Mouse (Mus musculus): ENCODE results near the gene Usp29.
"Not testable (repeated sequence)": the region's sequence is repeated elsewhere in the genome, so short reads cannot be mapped to it uniquely, and the experiment has no call there.

The Usp29 gene

GRCm38 (mm10) chr7:6886896-6887295, 156.5 kb downstream of the Usp29 start:
- in situ Hi-C loops (cut with MboI; ENCODE audit: low pct_unique_long_range_greater_than_20kb in 1 of 2, low sequenced_read_pairs in 2 of 2, unreplicated experiment in 1 of 2) = no loop called here

- in situ Hi-C loops (cut with MboI; ENCODE audit: low pct_unique_long_range_greater_than_20kb in 1 of 2, low sequenced_read_pairs in 2 of 2, unreplicated experiment in 1 of 2) = no loop called here
These were observed 159.5 kb downstream of the Usp29 start for GRCm38 (mm10) chr7:6889871-6890270.

- in situ Hi-C loops (cut with MboI; ENCODE audit: low pct_unique_long_range_greater_than_20kb in 1 of 2, low sequenced_read_pairs in 2 of 2, unreplicated experiment in 1 of 2) = no loop called here
These were observed 160.8 kb downstream of the Usp29 start for GRCm38 (mm10) chr7:6891206-6891605.

GRCm38 (mm10) chr7:6897021-6897420, 166.6 kb downstream of the Usp29 start:
- in situ Hi-C loops (cut with MboI; ENCODE audit: low pct_unique_long_range_greater_than_20kb in 1 of 2, low sequenced_read_pairs in 2 of 2, unreplicated experiment in 1 of 2) = not testable (repeated sequence)

GRCm38 (mm10) chr7:6900672-6901071, 170.3 kb downstream of the Usp29 start:
- in situ Hi-C loops (cut with MboI; ENCODE audit: low pct_unique_long_range_greater_than_20kb in 1 of 2, low sequenced_read_pairs in 2 of 2, unreplicated experiment in 1 of 2) = loop anchor here (25.0 kb wide), 1 partner anchor 363 kb away; no protein-coding TSS in a partner anchor

- in situ Hi-C loops (cut with MboI; ENCODE audit: low pct_unique_long_range_greater_than_20kb in 1 of 2, low sequenced_read_pairs in 2 of 2, unreplicated experiment in 1 of 2) = loop anchor here (25.0 kb wide), 1 partner anchor 366 kb away; no protein-coding TSS in a partner anchor
These were observed 173.1 kb downstream of the Usp29 start for GRCm38 (mm10) chr7:6903489-6903888.

GRCm38 (mm10) chr7:6910527-6910926, 180.1 kb downstream of the Usp29 start:
- in situ Hi-C loops (cut with MboI; ENCODE audit: low pct_unique_long_range_greater_than_20kb in 1 of 2, low sequenced_read_pairs in 2 of 2, unreplicated experiment in 1 of 2) = loop anchor here (25.0 kb wide), 1 partner anchor 373 kb away; no protein-coding TSS in a partner anchor

- in situ Hi-C loops (cut with MboI; ENCODE audit: low pct_unique_long_range_greater_than_20kb in 1 of 2, low sequenced_read_pairs in 2 of 2, unreplicated experiment in 1 of 2) = loop anchor here (25.0 kb wide), 1 partner anchor 374 kb away; no protein-coding TSS in a partner anchor
These were observed 181.4 kb downstream of the Usp29 start for GRCm38 (mm10) chr7:6911731-6912130.

GRCm38 (mm10) chr7:6913439-6914380, 183.3 kb downstream of the Usp29 start:
- in situ Hi-C loops (cut with MboI; ENCODE audit: low pct_unique_long_range_greater_than_20kb in 1 of 2, low sequenced_read_pairs in 2 of 2, unreplicated experiment in 1 of 2) = loop anchor here (25.0 kb wide), 1 partner anchor 376 kb away; no protein-coding TSS in a partner anchor

GRCm38 (mm10) chr7:6917126-6917525, 186.7 kb downstream of the Usp29 start:
- in situ Hi-C loops (cut with MboI; ENCODE audit: low pct_unique_long_range_greater_than_20kb in 1 of 2, low sequenced_read_pairs in 2 of 2, unreplicated experiment in 1 of 2) = loop anchor here (25.0 kb wide), 1 partner anchor 380 kb away; no protein-coding TSS in a partner anchor

- in situ Hi-C loops (cut with MboI; ENCODE audit: low pct_unique_long_range_greater_than_20kb in 1 of 2, low sequenced_read_pairs in 2 of 2, unreplicated experiment in 1 of 2) = loop anchor here (25.0 kb wide), 1 partner anchor 381 kb away; no protein-coding TSS in a partner anchor
These were observed 187.9 kb downstream of the Usp29 start for GRCm38 (mm10) chr7:6918267-6918666.

GRCm38 (mm10) chr7:6919131-6919870, 188.9 kb downstream of the Usp29 start:
- in situ Hi-C loops (cut with MboI; ENCODE audit: low pct_unique_long_range_greater_than_20kb in 1 of 2, low sequenced_read_pairs in 2 of 2, unreplicated experiment in 1 of 2) = loop anchor here (25.0 kb wide), 1 partner anchor 382 kb away; no protein-coding TSS in a partner anchor

GRCm38 (mm10) chr7:6923515-6923914, 193.1 kb downstream of the Usp29 start:
- in situ Hi-C loops (cut with MboI; ENCODE audit: low pct_unique_long_range_greater_than_20kb in 1 of 2, low sequenced_read_pairs in 2 of 2, unreplicated experiment in 1 of 2) = loop anchor here (25.0 kb wide), 1 partner anchor 386 kb away; no protein-coding TSS in a partner anchor

- in situ Hi-C loops (cut with MboI; ENCODE audit: low pct_unique_long_range_greater_than_20kb in 1 of 2, low sequenced_read_pairs in 2 of 2, unreplicated experiment in 1 of 2) = loop anchor here in 1 of 2 experiments (25.0 kb wide), 1 partner anchor 489 kb away; the partner anchor contains the start of gene Olfr1344
These were observed 195.8 kb downstream of the Usp29 start for GRCm38 (mm10) chr7:6925926-6926730.

- in situ Hi-C loops (cut with MboI; ENCODE audit: low pct_unique_long_range_greater_than_20kb in 1 of 2, low sequenced_read_pairs in 2 of 2, unreplicated experiment in 1 of 2) = loop anchor here in 1 of 2 experiments (25.0 kb wide), 1 partner anchor 489 kb away; the partner anchor contains the start of gene Olfr1344
These were observed 196.3 kb downstream of the Usp29 start for GRCm38 (mm10) chr7:6926731-6926995.

GRCm38 (mm10) chr7:6929286-6929685, 198.9 kb downstream of the Usp29 start:
- in situ Hi-C loops (cut with MboI; ENCODE audit: low pct_unique_long_range_greater_than_20kb in 1 of 2, low sequenced_read_pairs in 2 of 2, unreplicated experiment in 1 of 2) = loop anchor here in 1 of 2 experiments (25.0 kb wide), 1 partner anchor 492 kb away; the partner anchor contains the start of gene Olfr1344

- in situ Hi-C loops (cut with MboI; ENCODE audit: low pct_unique_long_range_greater_than_20kb in 1 of 2, low sequenced_read_pairs in 2 of 2, unreplicated experiment in 1 of 2) = loop anchor here in 1 of 2 experiments (10.0 to 25.0 kb wide), 4 partner anchors 210 to 497 kb away; partner anchors contain the start of gene Olfr1344
These were observed 204.4 kb downstream of the Usp29 start for GRCm38 (mm10) chr7:6934741-6935140.

- in situ Hi-C loops (cut with MboI; ENCODE audit: low pct_unique_long_range_greater_than_20kb in 1 of 2, low sequenced_read_pairs in 2 of 2, unreplicated experiment in 1 of 2) = loop anchor here in 1 of 2 experiments (10.0 to 25.0 kb wide), 4 partner anchors 212 to 500 kb away; partner anchors contain the start of gene Olfr1344
These were observed 206.7 kb downstream of the Usp29 start for GRCm38 (mm10) chr7:6937040-6937439.
